Mouse (Mus musculus) liver, embryonic 12.5 days (tissue): Measurements from ENCODE around the gene Dlk2. TPM values are rescaled to one million over a fixed set of nuclear protein-coding genes. Genes with fewer than 3 reads are reported as not detected.

Experiments
- ATAC-seq: fragments of 200-750 bp; cut with Nextera tagmentation; 2 replicates; pipeline ENCODE4 v1.8.0; 2017; ENCODE audit warnings: moderate number of reproducible peaks, mild to moderate bottlenecking, moderate library complexity
- H3K27ac ChIP-seq: fragments of 300-500 bp; sonication (generic); 2 replicates; pipeline ENCODE4 v1.5.1; 2016; ENCODE audit warnings: mild to moderate bottlenecking
- H3K27me3 ChIP-seq: fragments of 300-500 bp; sonication (generic); replicated peaks from 2 replicates; pipeline ENCODE4 v1.6.1; 2016; ENCODE audit warnings: mild to moderate bottlenecking, moderate library complexity
- H3K36me3 ChIP-seq: fragments of 300-500 bp; sonication (generic); 2 replicates; pipeline ENCODE4 v1.6.1; 2016; ENCODE audit warnings: mild to moderate bottlenecking, moderate library complexity
- H3K4me1 ChIP-seq: fragments of 300-500 bp; sonication (generic); 2 replicates; pipeline ENCODE4 v1.6.1; 2016
- H3K4me2 ChIP-seq: fragments of 300-500 bp; sonication (generic); 2 replicates; pipeline ENCODE4 v1.6.1; 2016; ENCODE audit warnings: mild to moderate bottlenecking, moderate library complexity
- H3K4me3 ChIP-seq: fragments of 300-500 bp; sonication (generic); 2 replicates; pipeline ENCODE4 v1.5.1; 2016; ENCODE audit warnings: mild to moderate bottlenecking, moderate library complexity
- H3K9ac ChIP-seq: fragments of 300-500 bp; sonication (generic); 2 replicates; pipeline ENCODE4 v1.6.1; 2016; ENCODE audit warnings: mild to moderate bottlenecking, moderate library complexity
- H3K9me3 ChIP-seq: fragments of 300-500 bp; sonication (generic); replicated peaks from 2 replicates; pipeline ENCODE4 v1.6.1; 2016; ENCODE audit warnings: mild to moderate bottlenecking, moderate library complexity
- WGBS: fragments of 180-500 bp; shearing (Covaris S2); methylation state at CpG from one replicate; pipeline ENCODE4 v1.1.7; 2016; ENCODE audit not compliant: insufficient replicate concordance; 5-methylcytosine and 5-hydroxymethylcytosine counted together
- polyA plus RNA-seq: library from polyadenylated mRNA; unstranded; fragments of >200 nt; fragmentation: Nextera tagmentation; extraction: Ambion mirVana; gene quantifications from 2 replicates; pipeline ENCODE4 v1.2.1, GENCODE M21; 2016

Dlk2 gene
- not detected in 2 replicates for polyA plus RNA-seq

DNA sequence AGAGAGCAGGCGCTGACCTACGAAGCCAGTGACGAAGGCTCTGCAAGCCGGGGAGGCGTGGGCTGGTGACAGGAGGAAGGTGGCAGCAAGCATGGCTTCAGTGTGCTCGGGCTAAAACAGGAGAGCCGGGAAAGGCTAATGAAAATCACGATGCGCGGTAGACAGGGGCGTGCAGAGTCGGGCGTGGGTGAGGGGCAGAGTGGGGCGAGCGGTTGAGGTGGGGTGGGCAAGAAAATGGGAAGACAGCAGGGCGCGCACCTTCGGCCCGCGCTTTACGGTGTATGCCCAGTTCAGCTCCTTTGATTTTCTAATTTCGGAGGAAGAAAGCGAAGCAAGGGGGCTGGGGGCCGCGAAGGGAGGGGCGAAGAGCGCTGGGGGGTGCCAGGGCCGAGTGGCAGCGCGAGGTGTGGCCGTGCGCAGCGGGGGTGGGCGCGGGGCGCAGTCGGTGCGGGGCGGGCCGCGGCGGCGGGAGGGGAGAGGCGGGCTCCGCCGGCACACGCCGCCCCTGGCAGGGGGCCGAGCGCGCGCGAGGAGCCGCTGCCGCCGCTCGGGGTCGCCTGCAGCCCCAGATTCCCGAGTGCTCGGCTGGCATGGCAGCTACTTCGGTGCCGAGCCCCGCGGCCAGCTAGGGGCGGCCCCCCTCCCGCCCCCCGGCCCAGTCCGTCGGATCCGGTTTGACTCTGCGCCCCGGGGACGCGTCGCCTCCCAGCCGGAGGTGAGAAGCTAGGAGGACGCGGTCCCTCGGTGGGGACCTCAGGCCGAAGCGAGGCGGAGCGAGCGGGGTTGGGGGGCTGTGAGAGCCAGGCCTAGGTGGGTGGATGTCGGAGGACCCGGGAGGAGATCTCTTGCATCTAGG, at the start of gene Dlk2:
Dlk2 (plus strand) TSS at position 58 of the 856 bp plus-strand sequence.
- Histone ChIP-seq H3K4me2 (peak within 1 kb of the TSS; percentile 80), H3K4me1 (peaks cover 19% of the 10 kb centered on the region), H3K9me3 (no peaks in the 10 kb centered on the region), H3K36me3 (no peaks in the 10 kb centered on the region), H3K4me3 (peak within 1 kb of the TSS; percentile 52), H3K27me3 (peaks cover 81% of the 10 kb centered on the region), H3K27ac (no peak within 1 kb of the TSS), H3K9ac (no peak within 1 kb of the TSS)
- ATAC-seq, result no peak
- WGBS, result 1% methylated on average over 67 of the region's 86 CpGs

DNA sequence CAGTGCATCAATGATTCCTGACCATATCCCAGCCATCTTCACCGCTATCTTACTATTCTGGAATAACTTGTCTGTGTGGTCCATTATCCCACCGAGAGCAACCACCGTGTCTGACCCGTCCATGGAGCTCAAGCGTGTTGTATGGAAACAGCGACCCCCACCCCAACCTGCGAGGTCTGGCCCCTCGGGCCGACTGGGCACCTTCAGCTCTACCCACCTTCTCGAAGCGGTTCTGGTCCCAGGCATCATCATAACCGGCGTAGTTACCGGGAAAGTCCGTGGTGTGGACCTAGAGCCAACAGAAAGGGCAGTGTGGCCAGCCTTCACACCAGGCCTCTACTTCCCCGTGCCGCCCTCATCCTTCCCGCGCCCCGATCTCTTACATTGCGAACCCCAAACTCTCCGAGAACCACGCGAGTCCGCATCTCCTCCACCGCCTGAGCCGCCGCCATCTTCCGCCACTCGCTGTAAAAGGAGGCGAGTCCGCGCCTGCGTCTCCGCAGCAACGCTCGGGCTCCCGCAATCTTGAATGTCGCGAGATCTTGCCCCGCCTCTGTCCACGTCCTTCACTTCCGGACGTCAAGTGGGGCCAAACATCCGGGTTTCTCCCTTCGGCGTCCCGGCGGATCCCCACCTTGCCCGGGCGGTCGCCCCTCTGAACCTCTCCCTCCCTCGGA, 49.6 kb upstream of the Dlk2 start, which contains the start of the genes Polr1c and Yipf3:
Polr1c (minus strand) TSS at position 543 of the 677 bp plus-strand sequence.
Yipf3 (plus strand) TSS at position 569 of the 677 bp plus-strand sequence.
- H3K9me3 ChIP-seq, result no peaks in the 10 kb centered on the region
- no peaks in the 10 kb centered on the region for H3K27me3 ChIP-seq
- H3K4me2 ChIP-seq, result peak within 1 kb of the TSS; percentile 89
- peak within 1 kb of the TSS; percentile 98 for H3K4me3 ChIP-seq
- peaks cover 74% of the 10 kb centered on the region for H3K36me3 ChIP-seq
- H3K9ac ChIP-seq, result peak within 1 kb of the TSS; percentile 94
- WGBS, result under 1% methylated on average over 53 of the region's 53 CpGs
- H3K4me1 ChIP-seq, result peaks cover 31% of the 10 kb centered on the region
- peak; percentile 88 for ATAC-seq
- peak within 1 kb of the TSS; percentile 80 for H3K27ac ChIP-seq

DNA sequence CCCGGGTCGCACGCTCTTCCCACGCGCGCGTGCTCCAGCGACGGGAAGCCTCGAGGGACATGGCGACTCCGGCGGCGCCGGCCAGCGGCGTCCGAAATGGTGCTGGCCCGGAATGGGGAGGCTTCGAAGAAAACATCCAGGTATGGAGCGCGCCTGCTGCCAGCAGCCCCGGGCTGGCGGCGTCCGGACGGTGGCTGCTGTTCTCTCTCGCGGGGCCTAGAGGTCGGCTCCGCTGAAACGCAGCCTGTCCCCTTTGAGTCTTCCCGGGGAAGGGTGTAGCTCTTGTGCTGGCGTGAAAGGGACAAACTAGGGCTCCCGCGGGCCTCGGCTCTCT, 49.1 kb upstream of the Dlk2 start:
- peak overlapping the region; percentile 80 for H3K27ac ChIP-seq
- WGBS, result under 1% methylated on average over 37 of the region's 37 CpGs
- peak overlapping the region; percentile 98 for H3K4me3 ChIP-seq
- no peaks in the 10 kb centered on the region for H3K27me3 ChIP-seq
- H3K36me3 ChIP-seq, result peaks cover 69% of the 10 kb centered on the region
- H3K9me3 ChIP-seq, result no peaks in the 10 kb centered on the region
- peak; percentile 60 for ATAC-seq
- H3K4me1 ChIP-seq, result peaks cover 36% of the 10 kb centered on the region
- peak overlapping the region; percentile 89 for H3K4me2 ChIP-seq
- H3K9ac ChIP-seq, result peak overlapping the region; percentile 94

DNA sequence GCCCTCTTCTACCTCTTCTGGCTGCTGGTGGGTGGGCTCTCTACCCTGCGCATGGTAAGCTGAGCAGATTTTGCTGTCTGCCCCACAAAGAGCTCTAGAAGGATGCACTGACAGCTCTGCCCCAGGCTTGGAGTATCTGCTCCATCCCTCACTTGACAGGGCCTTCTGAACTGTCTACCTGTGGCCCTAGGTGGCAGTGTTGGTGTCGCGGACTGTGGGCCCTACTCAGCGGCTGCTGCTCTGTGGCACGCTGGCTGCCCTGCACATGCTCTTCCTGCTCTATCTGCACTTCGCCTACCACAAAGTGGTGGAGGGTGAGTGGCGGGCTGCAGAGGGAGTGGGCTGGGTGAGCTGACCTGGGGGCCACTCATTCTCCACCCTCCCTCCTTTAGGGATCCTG, 46.0 kb upstream of the Dlk2 start:
- WGBS, result 74% methylated on average over 7 of the region's 7 CpGs
- no peak overlapping the region for H3K9ac ChIP-seq
- ATAC-seq, result no peak
- peaks cover 29% of the 10 kb centered on the region for H3K27me3 ChIP-seq
- peaks cover 49% of the 10 kb centered on the region for H3K4me1 ChIP-seq
- no peak overlapping the region for H3K4me3 ChIP-seq
- H3K36me3 ChIP-seq, result peaks cover 39% of the 10 kb centered on the region
- H3K9me3 ChIP-seq, result no peaks in the 10 kb centered on the region
- no peak overlapping the region for H3K4me2 ChIP-seq
- H3K27ac ChIP-seq, result no peak overlapping the region

DNA sequence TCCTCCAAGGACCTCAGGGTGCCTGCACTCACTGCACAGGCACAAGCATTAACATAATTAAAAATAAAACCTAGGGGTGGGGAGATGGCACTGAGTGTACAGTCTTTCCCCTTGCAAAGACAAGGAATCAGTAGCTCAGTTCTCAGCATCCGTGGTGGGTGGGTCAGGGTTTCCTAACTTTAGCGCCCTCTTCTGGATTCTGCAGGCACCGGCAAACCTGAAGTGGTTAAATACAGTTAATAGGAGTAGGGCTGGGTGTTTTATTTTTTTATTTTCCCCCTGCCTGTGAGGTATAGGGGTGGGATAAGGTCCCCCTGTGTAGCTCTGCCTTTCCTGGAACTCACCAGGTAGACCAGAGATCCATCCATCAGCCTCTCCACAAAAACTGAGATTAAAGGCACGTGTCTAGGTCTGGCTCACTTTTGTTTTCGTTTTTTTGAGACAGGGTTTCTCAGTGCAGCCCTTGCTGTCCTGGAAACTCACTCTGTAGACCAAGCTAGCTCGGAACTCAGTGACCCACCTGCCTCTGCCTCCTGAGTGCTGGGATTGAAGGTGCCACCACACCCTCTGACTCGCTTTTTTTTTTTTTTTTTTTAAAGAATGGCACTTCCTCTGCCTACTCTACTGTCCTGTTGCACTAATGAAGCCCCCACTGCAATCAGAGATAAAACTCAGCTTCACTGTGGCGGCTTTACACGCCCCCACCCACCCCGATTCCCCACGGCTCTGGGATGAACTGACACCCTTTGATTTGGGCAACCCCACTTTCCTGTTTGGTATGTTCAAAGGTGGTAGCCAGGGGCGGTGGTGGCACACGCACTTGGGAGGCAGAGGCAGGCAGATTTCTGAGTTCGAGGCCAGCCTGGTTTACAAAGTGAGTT, 44.4 kb upstream of the Dlk2 start:
- Histone ChIP-seq H3K4me1 (peaks cover 39% of the 10 kb centered on the region), H3K9ac (peak overlapping the region; percentile 60), H3K4me2 (peak overlapping the region; percentile 99), H3K27ac (no peak overlapping the region), H3K4me3 (peak overlapping the region; percentile 68), H3K9me3 (no peaks in the 10 kb centered on the region), H3K36me3 (peaks cover 44% of the 10 kb centered on the region), H3K27me3 (peaks cover 38% of the 10 kb centered on the region)
- ATAC-seq, result no peak
- 34% methylated on average over 14 of the region's 14 CpGs for WGBS

DNA sequence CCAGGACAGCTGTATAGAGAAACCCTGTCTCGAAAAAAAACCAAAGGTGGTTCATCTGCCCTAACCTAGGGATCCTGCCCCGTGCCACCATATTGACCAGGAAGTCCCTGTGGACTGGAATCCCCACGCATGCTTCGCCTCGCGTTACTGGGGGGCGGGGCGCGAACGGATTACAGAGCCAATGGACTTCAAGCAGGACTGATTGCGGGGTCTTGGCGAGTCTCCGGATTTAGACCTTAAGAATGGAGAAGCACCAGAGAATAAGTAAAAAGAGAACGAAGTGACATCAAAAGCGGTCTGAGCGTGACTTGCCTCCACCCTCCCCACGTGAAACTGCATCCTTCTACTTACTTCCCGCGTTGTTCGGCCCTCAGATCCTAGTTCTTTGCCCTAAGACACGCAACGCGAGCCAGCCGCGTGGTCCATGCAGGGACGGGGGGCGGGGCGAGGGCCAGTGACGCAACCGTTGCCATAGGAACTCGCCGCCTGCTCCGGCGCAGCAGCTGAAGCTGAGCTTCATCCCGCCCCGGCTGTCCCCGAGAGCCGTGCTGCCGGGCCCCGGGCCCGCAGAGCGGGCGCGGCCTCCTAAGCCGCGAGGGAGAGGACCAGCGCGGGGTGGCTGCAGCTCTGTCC, 43.7 kb upstream of the Dlk2 start, which contains the start of gene Lrrc73:
Lrrc73 (plus strand) TSS at position 80 of the 633 bp plus-strand sequence.
- peak within 1 kb of the TSS; percentile 68 for H3K4me3 ChIP-seq
- peak; percentile 63 for ATAC-seq
- H3K9me3 ChIP-seq, result no peaks in the 10 kb centered on the region
- 2% methylated on average over 46 of the region's 48 CpGs for WGBS
- peaks cover 51% of the 10 kb centered on the region for H3K36me3 ChIP-seq
- peaks cover 36% of the 10 kb centered on the region for H3K4me1 ChIP-seq
- H3K27ac ChIP-seq, result no peak within 1 kb of the TSS
- H3K9ac ChIP-seq, result peak within 1 kb of the TSS; percentile 60
- H3K4me2 ChIP-seq, result peak within 1 kb of the TSS; percentile 99
- H3K27me3 ChIP-seq, result peaks cover 38% of the 10 kb centered on the region

DNA sequence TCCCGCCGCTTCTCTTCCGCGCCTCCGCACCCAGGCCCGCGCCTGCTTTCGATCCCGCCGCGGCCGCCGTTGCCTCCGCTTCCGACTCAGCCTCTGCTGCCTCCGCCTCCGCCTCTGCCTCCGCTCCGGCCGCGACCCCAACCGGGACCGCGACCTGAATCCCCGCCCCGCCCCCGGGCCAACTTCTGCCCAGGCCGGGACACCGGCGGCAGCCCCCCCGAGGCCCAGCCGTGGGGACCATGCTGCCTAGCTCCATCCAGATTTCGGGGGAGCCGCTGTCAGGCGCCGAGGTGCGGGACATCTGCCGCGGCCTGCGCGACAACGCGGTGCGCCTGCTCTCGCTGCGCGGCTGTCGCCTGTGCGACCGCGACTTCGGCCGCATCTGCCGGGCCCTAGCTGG, 43.1 kb upstream of the Dlk2 start:
- ATAC-seq, result 0 out of 2 replicates have a peak, but pooled peaks have one; percentile 4
- Histone ChIP-seq H3K4me2 (peak overlapping the region; percentile 99), H3K27ac (no peak overlapping the region), H3K9ac (peak overlapping the region; percentile 60), H3K36me3 (peaks cover 53% of the 10 kb centered on the region), H3K27me3 (peaks cover 38% of the 10 kb centered on the region), H3K4me1 (peaks cover 30% of the 10 kb centered on the region), H3K4me3 (peak overlapping the region; percentile 68), H3K9me3 (no peaks in the 10 kb centered on the region)
- 2% methylated on average over 43 of the region's 54 CpGs for WGBS

DNA sequence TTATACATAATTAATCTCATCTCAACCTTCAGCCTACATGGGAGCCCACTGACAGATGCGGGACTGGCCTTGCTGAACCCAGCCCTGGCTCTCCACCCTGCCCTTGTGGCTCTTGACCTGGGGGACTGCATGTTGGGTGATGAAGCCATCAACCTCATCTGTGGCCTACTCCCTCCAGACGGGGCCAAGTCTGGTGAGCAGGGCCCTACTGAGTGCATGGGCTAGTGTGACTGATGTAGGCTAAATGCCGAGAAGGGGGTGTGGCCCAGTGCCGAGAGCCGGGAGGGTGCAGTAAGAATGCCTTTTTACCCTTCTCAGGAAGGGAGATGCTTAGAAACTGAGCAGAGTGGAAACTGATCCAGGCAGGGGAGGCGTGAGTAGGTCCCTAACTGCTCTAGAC, 42.1 kb upstream of the Dlk2 start:
- Histone ChIP-seq H3K9ac (no peak overlapping the region), H3K4me1 (peaks cover 22% of the 10 kb centered on the region), H3K36me3 (peaks cover 53% of the 10 kb centered on the region), H3K27me3 (peaks cover 38% of the 10 kb centered on the region), H3K4me2 (no peak overlapping the region), H3K27ac (no peak overlapping the region), H3K9me3 (no peaks in the 10 kb centered on the region), H3K4me3 (no peak overlapping the region)
- WGBS, result 27% methylated on average over 6 of the region's 6 CpGs
- no peak for ATAC-seq

DNA sequence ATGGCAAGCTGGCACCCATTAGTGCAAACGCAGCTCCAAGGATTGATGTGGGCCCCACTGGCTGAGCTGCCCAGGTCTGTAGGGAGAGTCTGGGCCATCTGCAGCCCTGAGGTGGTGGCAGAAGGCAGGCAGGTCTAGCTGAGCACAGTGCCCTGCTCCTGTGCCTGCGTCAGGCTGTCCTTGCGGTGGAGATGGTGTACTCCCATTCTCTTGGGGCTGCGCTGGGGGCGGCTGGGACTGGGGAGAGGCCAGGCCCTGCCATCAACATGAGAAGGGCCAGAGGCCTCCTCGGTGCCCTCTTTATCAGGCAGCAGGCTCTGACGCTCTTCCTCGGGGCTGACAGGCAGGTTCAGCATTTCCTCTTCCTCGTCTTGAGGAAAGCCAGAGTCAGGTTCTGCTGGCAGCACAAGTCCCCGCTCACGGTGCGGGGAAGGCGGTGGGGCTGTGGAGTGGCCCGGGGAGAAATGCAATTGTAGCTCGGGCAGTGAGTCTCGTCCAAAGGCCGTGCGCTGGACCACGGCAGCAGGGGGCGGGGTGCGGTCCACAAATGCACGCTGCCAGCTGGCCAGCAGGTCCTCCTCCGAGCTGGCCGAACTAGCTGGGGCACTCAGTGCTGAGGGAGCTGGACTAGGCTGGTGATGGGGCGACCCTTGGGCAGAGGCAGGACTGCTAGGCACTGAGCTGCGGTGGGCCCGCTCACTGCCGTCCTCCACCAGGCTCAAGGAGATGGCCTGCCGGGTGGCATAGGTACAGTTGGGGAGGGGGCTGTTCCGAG, 38.8 kb upstream of the Dlk2 start:
- Histone ChIP-seq H3K9me3 (no peaks in the 10 kb centered on the region), H3K36me3 (peaks cover 63% of the 10 kb centered on the region), H3K27me3 (peaks cover 36% of the 10 kb centered on the region), H3K4me2 (no peak overlapping the region), H3K4me3 (no peak overlapping the region), H3K27ac (no peak overlapping the region), H3K9ac (no peak overlapping the region), H3K4me1 (peaks cover 13% of the 10 kb centered on the region)
- ATAC-seq, result no peak
- 79% methylated on average over 30 of the region's 30 CpGs for WGBS

DNA sequence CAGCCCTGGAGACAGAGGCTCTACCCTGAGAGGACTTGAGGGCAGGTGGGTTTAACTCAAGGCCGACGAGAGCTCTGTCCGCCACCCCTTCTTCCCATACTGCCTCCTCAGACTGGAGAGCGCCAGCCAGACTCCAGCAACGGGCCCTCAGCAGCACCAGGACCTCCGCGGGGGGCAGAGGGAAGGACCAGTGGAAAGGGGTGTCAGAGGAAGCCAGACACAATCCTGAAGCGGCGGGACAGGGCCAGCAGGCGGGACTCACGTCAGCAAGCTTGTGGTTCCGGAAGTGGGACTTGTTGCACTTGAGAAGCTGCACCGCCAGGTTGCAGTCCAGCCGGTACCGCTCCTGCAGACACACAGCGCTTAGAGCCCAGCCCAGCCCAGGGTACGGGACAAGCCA, 37.5 kb upstream of the Dlk2 start:
- H3K27ac ChIP-seq, result no peak overlapping the region
- 85% methylated on average over 17 of the region's 17 CpGs for WGBS
- peaks cover 75% of the 10 kb centered on the region for H3K36me3 ChIP-seq

More for the DNA sequence above, 37.5 kb upstream of the Dlk2 start:
- Histone ChIP-seq H3K4me2 (no peak overlapping the region), H3K4me1 (peaks cover under 1% of the 10 kb centered on the region; the same call in 1 of the 2 replicates), H3K27me3 (peaks cover 24% of the 10 kb centered on the region), H3K9ac (no peak overlapping the region), H3K4me3 (no peak overlapping the region), H3K9me3 (no peaks in the 10 kb centered on the region)
- ATAC-seq, result no peak
